In genomic region chr1:75858551-75859255, GRCm38 (mm10) we compare ENCODE assay signal across 26 mouse cellular contexts.
"Had no signal": no experiment of that assay in that cellular context is flagged by ENCODE, and none has a peak within 500 bp of the region (broad histone marks: within the 10 kb centered on the region; RNA-seq: fewer than 3 reads in every experiment).

No protein-coding gene starts in this region.

- H3K9me3 ChIP-seq: embryonic facial prominence, embryonic 12.5 days; embryonic facial prominence, embryonic 13.5 days; embryonic facial prominence, embryonic 15.5 days; forebrain, embryonic 10.5 days; forebrain, embryonic 12.5 days; forebrain, embryonic 13.5 days; forebrain, embryonic 15.5 days had no signal

- H3K4me2 ChIP-seq: embryonic facial prominence, embryonic 12.5 days; embryonic facial prominence, embryonic 13.5 days; embryonic facial prominence, embryonic 15.5 days; forebrain, embryonic 12.5 days; forebrain, embryonic 13.5 days; forebrain, embryonic 15.5 days had no signal

- H3K4me3 ChIP-seq: embryonic facial prominence, embryonic 10.5 days; embryonic facial prominence, embryonic 12.5 days; embryonic facial prominence, embryonic 13.5 days; embryonic facial prominence, embryonic 15.5 days; erythroblast, embryonic 14.5 days; forebrain, embryonic 10.5 days; forebrain, embryonic 12.5 days; forebrain, embryonic 13.5 days; forebrain, embryonic 15.5 days; gastrocnemius, adult 2 months; heart, adult 2 months had no signal

- H3K27ac ChIP-seq: embryonic facial prominence, embryonic 10.5 days; embryonic facial prominence, embryonic 12.5 days; embryonic facial prominence, embryonic 13.5 days; embryonic facial prominence, embryonic 15.5 days; forebrain, embryonic 10.5 days; forebrain, embryonic 12.5 days; forebrain, embryonic 13.5 days; forebrain, embryonic 15.5 days; gastrocnemius, adult 2 months; heart, adult 2 months had no signal

- H3K27me3 ChIP-seq: embryonic facial prominence, embryonic 12.5 days; embryonic facial prominence, embryonic 13.5 days; embryonic facial prominence, embryonic 15.5 days; forebrain, embryonic 12.5 days; forebrain, embryonic 13.5 days; forebrain, embryonic 15.5 days had no signal

- H3K4me1 ChIP-seq: embryonic facial prominence, embryonic 10.5 days; embryonic facial prominence, embryonic 12.5 days; embryonic facial prominence, embryonic 13.5 days; embryonic facial prominence, embryonic 15.5 days; forebrain, embryonic 10.5 days; forebrain, embryonic 12.5 days; forebrain, embryonic 13.5 days; forebrain, embryonic 15.5 days had no signal

- ATAC-seq: forebrain, embryonic 13.5 days; forebrain, embryonic 14.5 days; forebrain, embryonic 15.5 days; forebrain, embryonic 16.5 days; forebrain, postnatal 0 days had no signal

- H3K36me3 ChIP-seq: embryonic facial prominence, embryonic 10.5 days; embryonic facial prominence, embryonic 12.5 days; embryonic facial prominence, embryonic 13.5 days; embryonic facial prominence, embryonic 15.5 days; forebrain, embryonic 10.5 days; forebrain, embryonic 12.5 days; forebrain, embryonic 15.5 days had no signal

- H3K9ac ChIP-seq: embryonic facial prominence, embryonic 12.5 days; embryonic facial prominence, embryonic 13.5 days; embryonic facial prominence, embryonic 15.5 days; forebrain, embryonic 12.5 days; forebrain, embryonic 13.5 days; forebrain, embryonic 15.5 days; forebrain, postnatal 0 days had no signal

- DNase-seq: cerebellum, adult 18-20 months; cerebellum, adult 2 months; cerebellum, adult 8-10 months; cerebellum, adult 9-10 months; cerebellum, adult 9-11 months; cerebellum, postnatal 25 days; embryo, embryonic 11 days; forebrain, postnatal 0 days; gastrocnemius, adult 2 months; gastrocnemius, postnatal 10 days; gastrocnemius, postnatal 14 days; gastrocnemius, postnatal 25 days; gastrocnemius, postnatal 36 days; heart, adult 18-20 months; heart, adult 2 months had no signal
